Mouse (Mus musculus) heart, adult 8-10 months (tissue): ENCODE measurements around the gene Mia. TPM values are rescaled to one million over a fixed set of nuclear protein-coding genes. Genes with fewer than 3 reads are reported as not detected.

ENCODE experiments used
- DNase-seq: peaks from one replicate; pipeline ENCODE4 v3.0.0; 2022; ENCODE audit warnings: low spot score
- total RNA-seq, 4 experiments: library from RNA; stranded (reverse); gene quantifications; 2 replicates each; pipeline ENCODE4 v1.2.4; 2022

The Mia gene
- total RNA-seq, 4 experiments from 2014 or later, result 0.52 to 0.89 (median 0.53) TPM; not detected in 1

- DNase-seq, result no peak
These were observed 5.0 kb upstream of the Mia start for GRCm38 (mm10) chr7:27185986-27186385.

- DNase-seq, result no peak
These were observed 4.0 kb upstream of the Mia start for GRCm38 (mm10) chr7:27184964-27185363.

- DNase-seq, result no peak
These were observed 1.5 kb upstream of the Mia start for GRCm38 (mm10) chr7:27182498-27182897.

- peak; percentile 69 for DNase-seq
These were observed 921 bp downstream of the Mia start for GRCm38 (mm10) chr7:27180036-27180435.

- DNase-seq, result no peak
These were observed 1.6 kb downstream of the Mia start for GRCm38 (mm10) chr7:27179217-27179918.

GRCm38 (mm10) chr7:27178324-27179216, 2.4 kb downstream of the Mia start, which contains the start of gene Rab4b:
Rab4b (minus strand) TSS chr7:27178896.
- peak; percentile 99 for DNase-seq

GRCm38 (mm10) chr7:27177942-27178323, 3.0 kb downstream of the Mia start:
- no peak for DNase-seq

GRCm38 (mm10) chr7:27174896-27175295, 6.1 kb downstream of the Mia start:
- no peak for DNase-seq

- DNase-seq, result no peak
These were observed 6.5 kb downstream of the Mia start for GRCm38 (mm10) chr7:27174496-27174895.

GRCm38 (mm10) chr7:27170981-27171380, 10.0 kb downstream of the Mia start:
- no peak for DNase-seq

GRCm38 (mm10) chr7:27168371-27168770, 12.6 kb downstream of the Mia start:
- DNase-seq, result no peak

GRCm38 (mm10) chr7:27167475-27168094, 13.4 kb downstream of the Mia start:
- no peak for DNase-seq

GRCm38 (mm10) chr7:27166614-27167474, 14.1 kb downstream of the Mia start, which contains the start of gene Egln2:
Egln2 (minus strand) TSS chr7:27166802.
- peak; percentile 93 for DNase-seq

GRCm38 (mm10) chr7:27166229-27166613, 14.7 kb downstream of the Mia start:
- DNase-seq, result peak; percentile 88

- DNase-seq, result no peak
These were observed 15.3 kb downstream of the Mia start for GRCm38 (mm10) chr7:27165696-27166095.

GRCm38 (mm10) chr7:27165007-27165655, 15.8 kb downstream of the Mia start:
- no peak for DNase-seq

GRCm38 (mm10) chr7:27164112-27164947, 16.6 kb downstream of the Mia start:
- DNase-seq, result no peak

GRCm38 (mm10) chr7:27163450-27163805, 17.5 kb downstream of the Mia start:
- DNase-seq, result no peak

- no peak for DNase-seq
These were observed 18.0 kb downstream of the Mia start for GRCm38 (mm10) chr7:27162780-27163449.
